Mouse (Mus musculus) right cerebral cortex, postnatal 10 days (tissue): ENCODE measurements around the gene Mgat4a.

Source experiments
- DNase-seq, 2 experiments: peaks; one replicate each; pipeline ENCODE4 v3.0.0; 2021; ENCODE audit warnings: low spot score in 2 of 2

The Mgat4a gene

DNA sequence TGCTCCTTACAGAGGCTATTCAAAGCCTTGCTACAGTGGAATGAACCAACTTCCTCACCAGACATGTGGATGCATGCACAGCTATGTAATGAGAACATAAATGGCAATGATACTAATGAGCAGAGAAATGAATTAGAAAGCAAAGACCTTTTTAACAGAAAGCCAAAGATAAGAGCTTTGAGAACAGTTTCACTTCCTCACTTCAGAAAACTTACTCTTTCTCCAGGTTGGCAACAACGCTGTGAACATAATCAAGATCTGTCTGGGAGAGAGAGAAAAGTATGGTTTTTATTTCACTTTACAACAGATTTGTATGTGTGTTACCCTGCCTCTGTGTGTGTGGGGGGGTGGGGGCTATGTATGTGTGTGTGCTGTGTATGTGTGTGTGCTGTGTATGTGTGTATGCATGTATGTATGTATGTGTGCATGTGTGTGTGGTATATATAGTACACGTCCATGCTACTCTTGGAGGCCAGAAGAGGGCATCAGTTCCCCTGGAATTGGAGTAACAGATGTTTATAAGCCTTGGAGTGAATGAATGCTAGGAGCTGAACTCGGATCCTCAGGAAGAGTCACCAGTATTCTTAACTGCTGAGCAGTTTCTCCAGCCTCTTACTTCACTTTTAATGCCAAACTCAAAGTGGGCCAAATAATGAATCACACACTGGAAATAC is 74.4 kb downstream of the Mgat4a start:
- DNase-seq = no peak

DNA sequence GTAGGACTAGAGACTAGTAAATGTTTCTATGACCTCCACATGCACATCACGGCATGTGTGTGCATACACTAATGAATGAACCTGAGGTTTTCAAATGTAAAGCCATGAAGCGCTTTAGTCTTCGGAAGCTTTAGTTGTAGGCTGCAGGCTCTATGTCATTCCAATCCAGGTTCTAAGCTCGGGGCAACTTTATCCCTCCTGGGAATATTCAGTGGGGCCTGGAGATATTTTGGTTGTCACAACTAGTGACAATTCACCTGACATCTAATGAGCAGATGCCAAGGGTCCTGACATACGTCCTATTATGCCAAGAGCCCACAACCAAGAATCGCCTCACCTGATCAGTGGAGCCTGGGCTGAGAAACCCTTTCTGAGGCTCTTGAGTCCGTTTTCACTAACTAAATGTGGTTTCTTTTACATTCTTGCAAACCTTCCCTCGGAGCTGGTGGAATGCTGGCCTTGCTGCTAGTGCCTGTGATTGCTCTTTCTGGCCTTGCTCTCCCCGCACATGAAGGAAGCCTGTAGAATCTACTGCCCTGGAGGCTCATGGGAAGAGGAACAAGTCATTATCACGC is 75.9 kb downstream of the Mgat4a start:
- no peak for DNase-seq

DNA sequence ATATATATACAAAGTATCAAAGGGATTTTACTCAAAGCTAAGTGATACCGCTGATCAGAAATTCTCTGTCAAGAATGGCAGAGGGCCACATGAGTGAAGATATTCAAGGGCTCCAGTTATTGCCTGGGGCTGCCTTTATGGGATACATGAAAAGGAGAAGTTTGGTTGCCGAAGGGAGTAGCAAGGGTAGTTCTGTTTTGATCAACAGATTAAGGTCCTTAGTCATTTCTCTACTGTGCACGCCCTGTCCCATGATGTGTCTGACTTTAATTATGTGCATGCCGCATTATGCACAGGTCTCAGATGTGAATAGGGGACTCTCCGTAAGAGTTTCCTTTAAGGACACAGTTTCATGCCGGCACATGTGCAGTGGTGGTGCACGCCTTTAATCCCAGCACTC is 83.3 kb downstream of the Mgat4a start:
- DNase-seq = no peak

DNA sequence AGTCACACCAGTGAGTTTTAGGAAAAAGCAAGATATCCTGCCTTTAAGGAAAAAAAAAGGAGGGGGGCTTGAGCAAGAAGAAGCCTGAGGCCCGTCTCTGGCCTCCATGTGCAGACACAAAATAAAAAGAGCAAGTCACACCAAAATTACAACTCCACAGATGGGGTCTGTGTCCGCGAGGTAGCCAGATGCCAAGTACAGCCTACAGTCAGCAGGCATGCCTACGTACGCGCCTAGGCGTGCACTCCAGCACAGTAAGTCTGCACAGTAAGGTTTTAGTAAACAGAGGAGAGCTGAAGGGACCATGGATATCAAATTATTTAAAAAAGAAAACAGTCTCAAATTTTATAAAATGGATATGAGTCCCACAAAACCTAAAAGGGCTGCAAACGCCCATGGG is 89.5 kb downstream of the Mgat4a start:
- DNase-seq = no peak

DNA sequence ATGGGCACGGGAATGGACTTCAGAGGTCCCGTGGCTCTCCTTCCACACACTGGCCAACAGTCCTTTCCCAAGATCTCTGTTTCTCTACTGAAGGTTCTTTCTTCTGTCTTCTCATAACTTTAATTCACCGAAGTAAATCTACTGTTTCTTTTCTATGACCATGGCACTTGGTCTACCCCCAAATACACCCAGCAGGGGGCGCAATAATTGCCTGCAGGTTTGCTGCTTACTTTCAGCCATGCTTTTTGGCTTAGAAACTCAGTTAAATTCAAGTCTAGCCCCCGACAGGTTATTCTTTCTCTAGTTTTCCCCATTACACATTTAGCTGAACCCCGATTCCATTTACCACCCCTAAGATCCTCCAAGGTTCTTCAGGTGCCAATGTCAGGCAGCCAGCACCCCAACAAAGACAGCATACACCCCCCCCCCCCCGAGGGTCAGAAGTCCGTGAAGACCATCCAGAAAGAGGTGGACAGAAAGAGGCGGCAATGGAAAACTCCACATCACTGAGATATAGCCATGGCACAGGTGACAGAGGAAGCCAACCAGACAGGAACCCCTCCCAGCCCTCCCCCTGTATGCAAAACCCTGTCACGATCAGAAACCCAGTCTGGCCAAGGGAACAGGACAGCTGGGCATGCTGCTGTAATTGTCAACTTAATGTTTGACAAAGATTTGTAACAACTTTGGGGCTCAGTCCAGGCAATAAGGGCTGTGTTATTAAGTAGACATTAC is 92.3 kb downstream of the Mgat4a start:
- DNase-seq = peak in 1 of 2 experiments; percentile 57

DNA sequence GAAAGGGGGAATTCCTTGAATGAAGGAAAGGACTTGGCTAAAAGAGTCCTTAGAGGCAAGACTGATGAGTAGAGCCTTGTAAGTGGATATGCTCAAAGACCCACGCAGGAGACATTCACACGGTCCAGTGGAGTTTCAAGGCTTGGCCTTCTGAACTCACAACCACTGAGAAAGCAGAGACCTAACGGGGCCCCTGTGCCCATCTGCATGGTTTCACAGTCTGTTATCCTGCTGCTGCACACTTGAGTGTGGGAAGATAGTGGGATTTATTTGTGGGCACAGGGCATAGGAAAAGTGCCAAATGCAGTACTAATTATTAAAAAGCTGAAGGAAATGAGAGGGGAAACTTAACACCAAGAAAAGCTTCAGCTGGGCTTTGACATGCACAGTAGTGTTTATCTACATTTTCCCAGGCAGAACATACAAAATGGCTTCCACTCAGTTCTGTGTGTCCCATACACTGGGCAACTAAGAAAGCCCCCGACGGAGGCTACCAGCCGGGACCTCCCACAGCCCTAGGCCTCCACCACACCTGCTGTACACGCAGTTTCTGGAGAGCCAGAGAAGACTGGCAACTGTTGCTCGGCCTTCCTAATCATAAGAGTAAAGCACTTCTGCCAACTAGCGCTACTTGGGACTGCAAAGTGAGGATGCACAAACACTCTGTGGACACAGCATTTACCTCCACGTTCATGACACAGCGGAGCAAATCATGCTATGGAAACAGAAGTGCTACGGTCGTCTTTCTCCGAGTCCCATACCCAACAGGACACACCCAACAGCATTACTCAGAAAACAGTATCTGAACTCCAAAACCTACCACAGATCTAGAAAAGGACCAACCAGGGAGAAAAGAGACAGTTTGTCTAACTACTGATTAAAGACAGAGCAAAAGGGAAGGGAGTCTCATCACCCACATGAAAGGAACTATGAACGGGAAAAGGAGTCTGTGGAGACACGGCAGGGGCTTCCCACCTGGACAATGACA is 97.7 kb downstream of the Mgat4a start:
- DNase-seq = no peak

DNA sequence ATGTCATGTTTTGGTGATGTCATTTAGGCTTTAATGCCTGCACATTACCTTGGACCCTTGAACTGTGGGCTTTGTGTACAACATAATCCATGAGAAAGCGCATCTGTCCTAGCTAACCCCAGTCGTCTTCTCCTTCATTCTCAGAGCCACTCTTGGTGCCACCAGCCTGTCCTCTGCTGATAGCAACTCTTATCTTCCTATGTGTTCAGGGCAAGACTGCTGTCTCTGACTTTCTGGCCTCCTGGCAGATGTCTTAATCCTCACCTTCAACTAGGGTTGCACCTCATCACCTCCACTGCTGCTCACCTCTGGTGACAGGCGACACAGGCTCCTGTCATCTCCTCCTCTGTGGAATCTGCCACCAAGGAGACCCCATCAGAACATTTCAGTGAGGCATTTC is 104.4 kb downstream of the Mgat4a start:
- DNase-seq = no peak

DNA sequence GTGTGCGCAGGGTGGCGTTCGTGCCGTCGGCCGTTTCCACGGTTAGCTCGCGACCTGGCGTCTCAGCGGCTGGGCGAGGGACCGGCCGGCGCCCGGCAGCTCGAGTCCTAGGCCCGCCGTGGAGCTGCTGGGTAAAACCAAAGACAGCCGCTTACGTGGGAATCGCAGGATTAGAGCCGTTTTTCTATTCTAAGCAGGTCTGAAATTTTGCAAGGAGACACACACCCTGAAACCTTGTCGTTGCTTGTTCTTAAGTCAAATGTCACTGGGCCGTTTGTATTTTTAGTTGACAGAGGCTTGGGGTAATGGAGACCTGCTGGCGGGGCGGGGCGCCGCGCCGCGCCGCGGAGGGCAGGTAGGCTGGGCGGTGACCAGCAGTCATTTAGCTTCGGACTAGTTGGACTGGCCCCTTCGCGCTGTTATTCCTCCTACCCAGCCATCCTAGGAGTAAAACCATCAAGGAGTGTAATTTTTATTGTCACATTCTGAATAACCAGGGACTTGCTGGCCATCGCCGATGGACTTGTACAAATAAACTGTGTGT is 110.4 kb downstream of the Mgat4a start:
- DNase-seq = no peak

DNA sequence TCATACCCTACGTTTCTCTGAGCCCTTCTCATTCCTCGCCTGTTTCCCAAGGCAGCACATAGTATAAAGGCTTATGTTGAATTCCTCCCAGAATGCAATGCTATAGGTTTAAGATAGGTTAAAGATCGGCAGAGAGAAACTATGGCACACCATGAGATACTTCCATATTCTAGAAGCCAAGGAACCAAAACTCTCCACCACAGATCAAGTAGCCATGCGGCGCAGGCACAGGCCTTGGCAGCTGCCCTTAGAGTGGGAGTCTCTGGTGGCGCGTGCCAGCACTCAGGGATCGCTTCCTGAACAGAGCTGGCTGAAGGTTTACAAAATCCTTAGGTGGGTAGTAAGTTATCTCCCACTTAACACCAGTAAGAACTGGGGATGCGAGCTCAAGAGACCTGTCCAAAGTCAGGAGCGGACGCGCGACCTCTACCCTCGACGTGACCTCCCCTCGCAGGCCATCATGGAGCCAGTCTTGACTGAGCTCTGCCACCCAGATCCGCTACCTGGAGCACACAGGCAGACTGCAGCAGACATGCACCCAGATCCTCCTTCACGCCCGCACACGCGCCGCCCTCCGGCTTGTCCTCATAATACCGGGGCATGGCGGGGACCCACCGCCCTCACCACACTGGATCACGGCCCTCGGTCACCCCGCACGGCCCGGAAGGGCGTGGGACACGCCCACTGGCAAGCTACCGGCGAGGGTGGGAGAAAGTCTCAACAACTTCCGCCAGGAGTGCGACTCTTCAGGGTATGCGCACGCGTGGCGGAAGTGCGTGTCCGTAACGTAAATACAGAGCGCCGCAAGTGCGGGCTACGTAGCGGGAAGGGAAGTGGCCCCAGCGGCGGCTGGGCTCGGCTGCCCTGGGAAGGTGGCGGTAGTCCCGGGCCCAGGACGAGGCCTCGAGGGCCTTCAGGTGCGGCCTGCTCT is 111.2 kb downstream of the Mgat4a start, which contains the start of the genes Coa5 and Unc50:
Coa5 (minus strand) TSS at position 738 of the 931 bp plus-strand sequence.
Unc50 (plus strand) TSS at position 774 of the 931 bp plus-strand sequence.
- peak; percentile 96 to 97 for DNase-seq

DNA sequence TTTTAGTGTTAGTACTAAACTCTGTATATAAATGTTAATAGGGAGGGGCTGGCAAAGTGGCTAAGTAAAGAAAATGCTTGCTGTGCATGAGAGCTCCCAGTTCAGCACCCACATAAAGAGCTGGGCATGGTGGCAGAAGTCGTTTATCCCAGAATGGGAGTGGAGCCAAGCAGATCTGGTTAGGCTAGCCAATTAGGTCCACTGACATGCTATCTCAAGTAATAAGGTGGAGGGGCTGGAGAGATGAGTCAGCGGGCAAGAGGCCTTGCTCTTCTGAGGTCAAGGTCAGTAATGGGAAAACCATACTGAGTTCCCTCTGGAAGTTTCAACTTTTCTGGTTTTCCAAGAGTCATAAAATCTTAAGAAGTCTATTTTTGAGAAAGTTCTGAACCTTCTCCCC is 111.9 kb downstream of the Mgat4a start:
- no peak for DNase-seq

DNA sequence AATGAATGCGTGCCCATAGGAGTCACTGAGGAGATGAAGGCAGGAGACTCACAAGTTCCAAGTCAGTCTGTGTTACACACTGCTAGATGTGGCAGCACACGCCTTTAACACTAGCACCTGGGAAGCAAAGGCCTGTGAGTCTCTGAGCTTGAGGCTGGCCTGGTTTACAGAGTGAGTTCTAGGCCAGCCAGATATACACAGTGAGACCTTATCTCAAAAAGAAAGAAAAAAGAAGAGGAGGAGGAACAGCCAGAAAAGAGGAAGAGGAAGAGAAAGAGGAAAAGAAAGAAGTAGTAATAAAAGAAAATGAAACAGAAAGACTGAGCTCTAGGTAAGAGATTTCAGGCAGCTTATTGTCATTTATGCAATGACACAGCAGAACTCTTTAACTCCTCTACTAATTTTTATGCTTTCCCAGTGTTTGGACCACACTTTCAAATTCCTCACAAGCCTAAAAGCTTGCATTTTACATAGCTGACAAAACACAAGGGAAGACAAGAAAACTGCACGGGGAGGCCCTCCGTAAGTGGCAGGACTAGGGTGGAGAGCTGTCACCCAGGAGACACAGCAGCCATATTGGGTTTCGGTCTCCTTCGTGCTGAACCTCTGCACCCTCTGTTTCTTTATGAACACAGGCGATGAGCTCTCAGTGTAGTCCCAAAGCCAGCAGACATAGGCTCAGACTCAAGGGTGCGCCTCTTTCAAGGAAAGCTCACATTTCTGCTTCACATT is 113.5 kb downstream of the Mgat4a start:
- DNase-seq = no peak

DNA sequence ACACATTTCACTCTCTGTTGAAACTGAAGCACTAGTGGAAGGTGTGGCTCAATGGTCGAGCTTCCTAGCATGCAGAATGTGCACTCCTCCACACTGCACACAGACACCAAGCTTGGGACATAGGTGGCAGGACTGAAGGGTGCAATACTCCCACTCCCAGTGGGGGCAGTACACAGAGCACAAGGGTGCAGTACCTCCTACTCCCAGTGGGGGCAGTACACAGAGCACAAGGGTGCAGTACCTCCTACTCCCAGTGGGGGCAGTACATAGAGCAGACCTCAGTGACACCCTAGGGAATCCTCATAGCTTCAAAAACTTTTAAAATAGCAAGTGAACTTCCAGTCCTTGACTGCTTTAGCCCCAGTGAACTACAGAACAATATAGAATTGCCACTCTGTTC is 121.4 kb downstream of the Mgat4a start:
- peak; percentile 51 to 55 for DNase-seq

DNA sequence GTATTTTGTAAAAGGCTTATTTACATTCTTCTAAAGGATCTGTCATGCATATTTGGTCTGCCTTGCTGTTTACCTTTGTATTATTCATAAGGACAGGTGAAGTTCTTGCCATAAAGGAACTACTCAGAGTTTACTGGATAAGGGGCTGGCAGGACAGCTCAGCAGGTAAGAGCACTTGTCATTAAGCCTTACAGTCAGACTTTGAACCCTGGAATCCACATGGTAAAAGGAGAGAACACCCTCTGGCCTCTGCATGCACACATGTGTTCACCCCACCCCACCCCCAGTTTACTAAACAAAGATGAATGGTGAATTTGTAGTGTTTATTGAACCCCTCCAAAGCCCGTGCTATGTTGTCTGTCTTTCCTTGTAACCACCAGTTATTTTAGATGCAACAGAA is 125.4 kb downstream of the Mgat4a start:
- DNase-seq = no peak

DNA sequence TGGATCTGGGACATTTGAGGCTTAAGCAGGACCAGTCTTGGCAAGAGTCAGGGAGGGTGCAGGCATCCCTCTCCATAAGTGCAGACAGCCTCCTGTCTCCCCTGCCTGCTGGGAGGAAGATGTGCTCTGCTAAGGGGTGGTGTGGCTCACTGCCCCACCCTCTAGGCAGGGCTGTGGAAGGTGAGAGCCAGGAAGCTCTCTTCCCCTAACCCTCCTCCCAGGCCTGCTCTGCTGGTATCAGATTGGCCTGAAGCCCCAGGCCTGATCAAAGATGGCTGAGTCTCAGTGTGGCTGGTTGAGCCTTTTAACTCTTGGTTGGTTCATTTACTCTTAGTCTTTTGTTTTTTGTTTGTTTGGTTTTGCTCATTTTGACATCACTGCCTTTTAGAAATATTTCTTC is 131.2 kb downstream of the Mgat4a start:
- DNase-seq = no peak

DNA sequence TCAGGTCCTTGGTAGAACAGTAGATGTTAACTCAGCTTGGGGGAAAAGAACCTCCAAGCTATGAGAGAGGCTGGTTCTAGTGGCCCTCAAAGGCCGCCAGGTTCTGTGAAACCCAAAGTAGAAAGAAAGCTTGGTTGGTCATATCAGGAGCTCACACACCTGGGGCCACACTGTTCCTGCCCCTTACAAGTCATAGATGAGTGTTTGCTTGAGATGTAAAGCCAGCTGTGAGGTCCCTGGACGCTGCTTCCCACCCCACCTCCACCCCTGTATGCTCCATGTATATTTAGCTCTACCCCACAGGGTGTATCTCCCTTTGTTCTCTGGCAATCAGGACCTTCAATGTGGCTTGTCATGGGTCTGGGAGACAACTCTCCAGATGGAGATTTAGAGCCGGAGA is 132.1 kb downstream of the Mgat4a start:
- no peak for DNase-seq

DNA sequence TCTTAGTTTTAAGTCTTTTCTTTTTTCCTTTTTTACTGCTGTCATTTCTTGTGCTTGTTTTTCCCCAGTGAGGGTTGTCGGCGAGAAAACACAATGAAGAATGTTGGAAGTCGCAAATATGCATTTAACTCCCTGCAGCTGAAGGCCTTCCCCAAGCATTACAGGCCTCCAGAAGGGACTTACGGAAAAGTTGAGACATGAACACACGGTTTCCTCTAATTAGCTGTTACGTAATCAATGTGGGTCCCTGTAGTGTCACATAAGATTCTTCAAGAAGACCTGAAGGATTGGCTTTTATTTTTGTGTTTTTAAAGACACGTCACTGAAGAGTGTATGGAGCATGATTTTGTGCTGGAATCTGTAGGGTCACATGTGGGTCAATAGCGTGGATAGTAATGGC is 132.8 kb downstream of the Mgat4a start:
- no peak for DNase-seq

DNA sequence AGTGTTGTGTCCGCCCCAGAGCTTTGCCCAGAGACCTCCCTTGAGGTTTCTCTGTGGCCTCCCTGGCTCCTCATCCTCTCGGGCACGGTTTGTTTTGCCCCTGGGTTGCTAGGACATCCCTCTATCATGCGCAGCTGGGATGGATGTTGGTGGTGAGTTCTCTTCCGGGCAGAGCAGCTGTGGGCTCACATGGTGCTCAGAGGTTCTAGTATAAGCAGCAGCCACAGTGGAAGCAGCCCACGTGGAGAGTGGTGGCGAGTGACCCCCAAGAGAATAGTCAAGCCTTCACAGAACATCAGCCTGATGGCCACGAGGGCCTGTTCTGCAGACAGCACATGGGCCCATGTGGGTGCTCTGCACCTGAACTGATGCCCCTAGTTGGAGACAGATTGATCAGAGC is 133.6 kb downstream of the Mgat4a start:
- no peak for DNase-seq

DNA sequence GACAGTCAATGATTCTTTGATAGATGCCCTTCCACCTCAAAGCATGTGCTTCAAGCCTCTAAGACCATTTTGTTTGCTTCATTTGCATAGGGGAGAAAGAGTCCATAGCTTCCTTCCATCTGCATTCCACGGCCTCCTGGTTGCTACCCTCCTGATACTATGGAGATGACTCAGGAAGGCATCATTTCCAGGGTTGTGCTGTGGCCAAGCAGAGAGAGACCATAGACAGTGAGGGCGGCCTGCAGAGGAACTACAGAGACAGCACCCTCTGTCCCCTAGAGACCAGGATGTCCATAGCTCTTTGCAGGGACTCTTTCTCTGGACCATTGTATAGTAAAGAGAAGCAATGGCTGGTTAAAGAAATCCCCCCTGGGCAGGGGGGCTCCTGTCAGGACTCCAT is 135.7 kb downstream of the Mgat4a start:
- no peak for DNase-seq

DNA sequence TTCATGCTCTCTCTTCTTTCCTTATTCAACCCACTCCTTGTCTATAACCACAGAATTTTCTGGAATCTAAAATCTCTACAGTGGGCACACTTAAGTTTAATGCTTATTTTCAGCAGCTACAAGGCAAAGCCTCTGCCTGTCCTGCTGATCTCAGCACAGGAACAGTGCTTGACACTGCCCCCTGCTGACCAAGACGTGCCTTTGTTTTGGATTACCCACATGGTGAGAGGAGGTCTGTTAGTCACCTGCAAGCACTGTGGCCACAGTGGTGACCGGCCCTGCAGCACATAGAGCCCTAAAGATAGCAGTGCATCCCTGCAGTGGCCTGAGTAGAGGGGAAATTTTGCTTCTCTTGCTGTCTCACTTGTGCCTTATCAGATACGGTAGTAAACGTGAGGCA is 139.1 kb downstream of the Mgat4a start:
- DNase-seq = peak in 1 of 2 experiments; percentile 66

DNA sequence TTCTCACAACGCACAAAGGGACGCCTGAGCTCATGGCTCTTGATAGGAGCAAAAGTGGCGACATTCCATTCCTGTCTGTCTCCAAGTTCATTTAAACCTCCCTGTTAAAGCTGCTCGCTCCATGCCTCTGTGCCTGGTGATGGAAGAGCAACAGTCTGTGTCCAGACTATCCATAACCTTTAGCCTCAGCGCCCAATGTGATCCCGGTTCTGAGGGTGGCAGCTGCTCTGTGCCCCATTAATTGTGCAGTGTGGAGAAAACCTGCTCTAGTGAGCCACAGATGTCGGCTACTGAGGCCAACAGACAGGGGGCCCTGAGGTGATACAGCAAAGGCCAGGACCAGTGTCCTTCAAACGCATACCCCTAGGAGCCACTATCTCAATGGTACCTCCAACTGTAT is 141.1 kb downstream of the Mgat4a start:
- no peak for DNase-seq
